Mouse (Mus musculus) forebrain, embryonic 11.5 days (tissue): ENCODE measurements at regions not wholly inside any gene's neighbourhood (a gene's known extent, or its start where the extent isn't known, plus 50 kb on each side); places are given as distances from the start of the nearest gene placed in this dataset.

ENCODE experiments used
- ATAC-seq: fragments of 200-750 bp; cut with Nextera tagmentation; replicated peaks from 2 replicates; pipeline ENCODE4 v1.8.0; 2017; ENCODE audit warnings: moderate TSS enrichment; ENCODE audit not compliant: low FRiP score
- DNase-seq: peaks from one replicate; pipeline ENCODE4 v3.0.0-alpha.2; 2017; ENCODE audit warnings: low spot score
- H3K27ac ChIP-seq: fragments of 300-500 bp; sonication (generic); 2 replicates; pipeline ENCODE4 v1.5.1; 2014; ENCODE audit warnings: low read depth, low read length
- H3K27me3 ChIP-seq: fragments of 300-500 bp; sonication (generic); 2 replicates; pipeline ENCODE4 v1.6.1; 2014; ENCODE audit warnings: mild to moderate bottlenecking, low read length, mixed read lengths; ENCODE audit not compliant: control insufficient read depth, insufficient read depth
- H3K36me3 ChIP-seq: fragments of 300-500 bp; sonication (generic); 2 replicates; pipeline ENCODE4 v1.6.1; 2014; ENCODE audit warnings: mild to moderate bottlenecking, low read length, moderate library complexity, mixed read lengths; ENCODE audit not compliant: control insufficient read depth, insufficient read depth
- H3K4me1 ChIP-seq: fragments of 300-500 bp; sonication (generic); replicated peaks from 2 replicates; pipeline ENCODE4 v1.6.1; 2014; ENCODE audit warnings: low read length, mixed read lengths; ENCODE audit not compliant: control insufficient read depth, insufficient read depth
- H3K4me2 ChIP-seq: fragments of 300-500 bp; sonication (generic); 2 replicates; pipeline ENCODE4 v1.6.1; 2014; ENCODE audit warnings: low read depth, mild to moderate bottlenecking, low read length, moderate library complexity, mixed read lengths; ENCODE audit not compliant: severe bottlenecking
- H3K4me3 ChIP-seq: fragments of 300-500 bp; sonication (generic); 2 replicates; pipeline ENCODE4 v1.5.1; 2014; ENCODE audit warnings: low read depth, low read length
- H3K9ac ChIP-seq: fragments of 300-500 bp; sonication (generic); 2 replicates; pipeline ENCODE4 v1.6.1; 2014; ENCODE audit warnings: low read length
- H3K9me3 ChIP-seq: fragments of 300-500 bp; sonication (generic); 2 replicates; pipeline ENCODE4 v1.6.1; 2016; ENCODE audit warnings: low read length, mixed read lengths; ENCODE audit not compliant: control insufficient read depth
- WGBS: fragments of 180-500 bp; shearing (Covaris S2); extraction: QIAGEN DNeasy Blood & Tissue Kit; methylation state at CpG from one replicate; pipeline ENCODE4 v1.1.7; 2014; 5-methylcytosine and 5-hydroxymethylcytosine counted together

DNA sequence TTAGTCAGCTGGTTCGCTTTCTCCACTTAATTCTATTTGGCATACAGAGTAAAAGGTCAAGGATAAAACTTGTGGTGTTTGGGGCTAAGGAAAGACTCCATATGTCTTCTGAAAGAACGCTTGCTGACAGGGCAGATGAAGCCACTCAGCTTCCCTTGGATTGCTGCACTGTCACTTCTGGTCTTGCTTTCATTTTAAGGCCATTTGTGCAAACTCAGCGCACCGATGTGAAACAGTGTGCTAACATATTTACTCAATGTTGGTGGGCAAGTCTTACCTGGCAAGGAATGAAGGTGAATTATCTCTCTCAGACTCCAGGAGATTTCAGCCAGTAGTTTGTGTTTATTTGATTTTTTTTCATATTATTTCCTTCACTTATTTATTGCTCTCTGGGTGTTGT is 907.2 kb downstream of the Gsdmc2 start:
- Histone ChIP-seq H3K27ac (no peak overlapping the region), H3K36me3 (no peaks in the 10 kb centered on the region), H3K4me2 (no peak overlapping the region), H3K9me3 (no peaks in the 10 kb centered on the region), H3K4me1 (no peaks in the 10 kb centered on the region), H3K9ac (no peak overlapping the region), H3K4me3 (no peak overlapping the region), H3K27me3 (no peaks in the 10 kb centered on the region)
- DNase-seq (no peak), ATAC-seq (no peak)
- WGBS = 85% methylated on average over 4 of the region's 4 CpGs

DNA sequence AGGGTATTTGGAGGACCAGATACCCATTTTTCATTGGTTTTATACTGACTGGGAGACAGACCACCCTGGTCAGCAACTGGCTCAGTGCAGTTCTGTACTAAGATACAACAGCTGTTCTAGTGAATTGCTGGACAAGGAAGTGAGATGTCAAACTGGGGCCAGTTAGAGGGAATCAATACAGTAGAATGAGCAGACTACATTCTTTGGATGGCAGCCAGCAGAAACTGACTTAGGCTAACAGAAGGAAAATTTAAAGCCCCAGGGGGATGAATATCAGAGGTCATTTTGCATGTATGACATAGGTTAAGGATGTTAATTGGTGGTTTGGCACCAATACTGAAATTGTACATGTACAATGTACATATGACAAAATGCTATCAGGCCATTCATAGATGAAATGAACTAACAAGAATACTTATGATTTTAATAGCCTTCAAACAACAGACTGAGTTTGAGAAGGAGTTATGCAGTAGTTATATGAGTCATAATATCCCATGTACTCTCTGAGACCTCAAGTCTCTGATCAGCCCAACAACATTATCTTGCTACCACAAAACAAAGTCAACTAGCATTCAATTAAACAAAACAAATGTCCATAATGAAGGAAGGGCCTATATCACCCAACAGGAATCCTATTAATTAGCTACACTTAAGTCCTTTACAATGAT is 910.3 kb downstream of the Gsdmc2 start:
- no peak for DNase-seq
- no peaks in the 10 kb centered on the region for H3K27me3 ChIP-seq
- H3K4me2 ChIP-seq = no peak overlapping the region
- no peaks in the 10 kb centered on the region for H3K36me3 ChIP-seq
- no peak overlapping the region for H3K27ac ChIP-seq
- no peaks in the 10 kb centered on the region for H3K4me1 ChIP-seq
- no peak for ATAC-seq
- no peak overlapping the region for H3K9ac ChIP-seq
- no peak overlapping the region for H3K4me3 ChIP-seq
- no peaks in the 10 kb centered on the region for H3K9me3 ChIP-seq

DNA sequence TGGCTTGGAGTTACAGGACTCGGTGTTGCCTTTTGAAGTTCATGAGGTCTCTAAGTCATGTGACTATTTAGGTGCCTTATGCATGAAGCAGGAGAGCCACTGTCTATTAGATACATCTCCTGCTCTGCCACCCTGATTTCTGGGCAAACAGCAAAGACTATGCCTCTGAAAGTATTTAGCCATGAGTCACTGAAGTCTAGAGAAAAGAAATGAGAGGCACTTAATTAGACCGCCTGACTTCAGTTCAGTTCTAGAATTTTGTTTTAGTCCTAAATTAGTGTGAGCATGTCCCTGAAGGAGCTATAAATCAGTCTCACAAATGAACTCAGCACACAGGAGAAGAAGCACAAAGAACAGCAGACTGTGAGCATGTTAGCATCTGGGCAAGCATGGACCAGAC is 924.5 kb downstream of the Gsdmc2 start:
- no peak overlapping the region for H3K9ac ChIP-seq
- H3K4me2 ChIP-seq = no peak overlapping the region
- H3K27me3 ChIP-seq = no peaks in the 10 kb centered on the region
- H3K4me3 ChIP-seq = no peak overlapping the region
- ATAC-seq (no peak), DNase-seq (no peak)
- H3K4me1 ChIP-seq = no peaks in the 10 kb centered on the region
- no peak overlapping the region for H3K27ac ChIP-seq
- WGBS = 87% methylated on average over 2 of the region's 2 CpGs
- no peaks in the 10 kb centered on the region for H3K36me3 ChIP-seq
- no peaks in the 10 kb centered on the region for H3K9me3 ChIP-seq

DNA sequence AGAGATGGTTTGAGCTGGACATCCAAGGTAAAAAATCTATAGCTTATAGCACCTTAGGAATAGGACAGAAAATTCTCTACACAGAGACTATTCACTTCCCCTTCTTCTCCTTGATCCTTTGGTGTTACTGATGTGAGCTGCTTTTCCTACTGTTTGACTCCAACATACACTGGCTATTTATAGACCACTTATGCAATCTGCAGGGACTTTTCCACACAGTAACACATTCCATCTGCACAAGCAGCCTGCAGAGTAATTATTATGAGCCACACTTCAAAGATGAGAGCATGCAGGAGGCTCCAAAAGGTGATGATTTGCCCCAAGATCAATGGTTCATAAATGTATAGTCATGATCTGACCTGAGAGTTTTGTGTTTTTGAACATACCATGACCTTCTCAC is 925.7 kb downstream of the Gsdmc2 start:
- Histone ChIP-seq H3K4me1 (no peaks in the 10 kb centered on the region), H3K4me3 (no peak overlapping the region), H3K9me3 (no peaks in the 10 kb centered on the region), H3K27me3 (no peaks in the 10 kb centered on the region), H3K4me2 (no peak overlapping the region), H3K36me3 (no peaks in the 10 kb centered on the region), H3K9ac (no peak overlapping the region), H3K27ac (no peak overlapping the region)
- no peak for DNase-seq
- no peak for ATAC-seq

DNA sequence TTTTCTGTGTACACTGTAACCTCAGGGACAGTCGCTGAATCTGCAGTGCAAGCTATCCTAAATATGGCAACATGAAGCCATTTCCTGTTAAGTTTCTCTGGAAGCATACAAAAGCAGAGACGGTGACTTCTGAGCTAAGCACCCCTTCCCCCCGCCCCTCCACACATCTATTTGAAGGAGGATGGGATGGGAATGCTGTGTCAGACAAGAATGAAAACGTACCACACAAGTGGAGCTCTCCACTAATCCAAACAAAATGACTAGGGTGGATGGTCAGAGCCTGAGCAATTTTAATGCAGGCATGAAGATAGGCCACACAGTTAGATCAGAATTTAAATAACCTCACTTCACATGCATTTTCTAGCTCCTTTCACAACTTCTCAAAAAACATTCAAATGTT is 936.6 kb downstream of the Gsdmc2 start:
- Histone ChIP-seq H3K27ac (no peak overlapping the region), H3K4me2 (no peak overlapping the region), H3K9me3 (no peaks in the 10 kb centered on the region), H3K27me3 (no peaks in the 10 kb centered on the region; the same call in 1 of the 2 replicates), H3K9ac (no peak overlapping the region), H3K36me3 (no peaks in the 10 kb centered on the region), H3K4me3 (no peak overlapping the region), H3K4me1 (peaks cover 3% of the 10 kb centered on the region; the same call in 1 of the 2 replicates)
- 63% methylated on average over 4 of the region's 4 CpGs for WGBS
- ATAC-seq (no peak), DNase-seq (no peak)

DNA sequence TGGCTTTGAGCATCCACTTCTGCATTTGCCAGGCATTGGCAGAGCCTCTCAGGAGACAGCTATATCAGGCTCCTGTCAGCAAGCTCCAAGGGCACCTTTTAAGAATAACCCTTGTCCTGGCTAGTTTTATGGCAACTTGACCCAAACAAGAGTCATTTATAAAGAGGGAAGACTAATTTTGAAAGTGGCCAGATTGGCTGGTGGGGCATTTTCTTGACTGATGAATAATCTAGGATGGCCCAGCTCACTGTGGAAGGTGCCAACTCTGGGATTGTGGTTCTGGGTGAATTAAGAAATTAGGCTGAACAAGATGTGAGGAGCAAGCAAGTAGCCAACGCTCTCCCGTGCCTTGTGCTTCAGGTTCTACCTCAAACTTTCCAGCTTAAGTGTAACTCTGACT is 937.8 kb downstream of the Gsdmc2 start:
- Histone ChIP-seq H3K4me2 (no peak overlapping the region), H3K36me3 (no peaks in the 10 kb centered on the region), H3K27me3 (no peaks in the 10 kb centered on the region; the same call in 1 of the 2 replicates), H3K4me3 (no peak overlapping the region), H3K27ac (no peak overlapping the region), H3K4me1 (peaks cover 5% of the 10 kb centered on the region; the same call in 1 of the 2 replicates), H3K9me3 (no peaks in the 10 kb centered on the region), H3K9ac (no peak overlapping the region)
- WGBS = 95% methylated on average over 2 of the region's 2 CpGs
- DNase-seq (no peak), ATAC-seq (no peak)

DNA sequence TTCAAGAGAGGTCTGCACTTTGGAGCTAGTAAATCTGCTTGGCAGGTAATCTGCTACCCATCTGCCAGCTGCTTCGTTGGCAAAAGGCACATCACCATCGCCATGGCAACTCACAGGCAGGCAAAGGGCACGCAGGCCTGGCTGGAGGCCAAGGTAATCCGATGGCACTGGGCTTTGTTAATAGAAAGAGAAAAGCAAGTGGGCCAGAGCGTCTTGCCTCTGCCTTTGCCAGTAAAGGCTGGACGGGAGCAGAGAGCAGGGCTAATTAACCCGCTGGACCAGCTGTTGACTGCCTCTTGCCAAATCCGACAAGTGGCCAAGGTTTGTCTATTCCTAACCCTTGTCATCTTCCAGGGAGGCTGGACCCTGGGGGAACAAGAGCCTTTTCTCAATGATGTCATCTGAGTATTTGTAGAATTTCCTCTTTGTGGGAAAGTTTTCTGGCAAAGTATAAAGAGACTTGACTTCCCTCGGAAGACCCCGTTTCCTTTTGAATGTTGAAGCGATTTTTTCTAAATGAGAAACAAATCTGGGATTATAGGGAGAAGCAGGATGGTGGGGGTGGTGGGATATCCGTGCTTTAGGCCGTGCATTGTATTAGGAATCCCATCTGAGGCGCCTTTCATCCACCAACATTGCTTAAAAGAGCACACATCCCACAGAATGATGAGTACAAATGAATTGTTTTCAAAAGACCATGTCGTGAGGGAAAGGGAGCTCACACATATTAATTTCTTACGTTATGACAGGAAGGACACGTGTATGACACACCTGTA is 941.7 kb downstream of the Gsdmc2 start:
- H3K27ac ChIP-seq = no peak overlapping the region
- no peak overlapping the region for H3K4me2 ChIP-seq
- no peaks in the 10 kb centered on the region for H3K9me3 ChIP-seq
- no peak overlapping the region for H3K4me3 ChIP-seq
- no peaks in the 10 kb centered on the region for H3K36me3 ChIP-seq
- H3K9ac ChIP-seq = no peak overlapping the region
- H3K4me1 ChIP-seq = peaks cover 5% of the 10 kb centered on the region; the same call in 1 of the 2 replicates
- DNase-seq = peak; percentile 90
- WGBS = 24% methylated on average over 17 of the region's 17 CpGs
- H3K27me3 ChIP-seq = no peaks in the 10 kb centered on the region; the same call in 1 of the 2 replicates
- peak; percentile 93 for ATAC-seq

DNA sequence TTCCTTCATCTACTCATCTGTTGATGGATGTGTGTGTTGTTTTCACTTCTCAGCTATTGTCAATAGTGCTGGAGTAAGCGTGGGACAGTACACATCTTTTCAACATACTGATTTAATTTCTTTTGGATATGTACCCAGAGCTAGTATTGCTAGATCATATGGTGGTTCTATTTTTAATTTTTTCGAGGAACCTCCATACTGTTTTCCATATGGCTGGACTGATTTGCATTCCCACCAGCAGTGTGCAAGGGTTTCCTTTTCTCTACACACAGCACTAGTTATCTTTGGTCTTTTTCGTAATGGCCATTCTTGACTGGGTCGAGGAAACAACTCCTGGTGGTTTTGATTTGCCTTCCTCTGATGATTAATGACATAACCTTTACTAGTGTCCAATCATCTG is 943.0 kb downstream of the Gsdmc2 start:
- DNase-seq (no peak), ATAC-seq (no peak)
- no peaks in the 10 kb centered on the region; the same call in 1 of the 2 replicates for H3K27me3 ChIP-seq
- no peaks in the 10 kb centered on the region for H3K9me3 ChIP-seq
- no peak overlapping the region for H3K4me2 ChIP-seq
- H3K9ac ChIP-seq = no peak overlapping the region
- H3K4me3 ChIP-seq = no peak overlapping the region
- H3K36me3 ChIP-seq = no peaks in the 10 kb centered on the region
- no peak overlapping the region for H3K27ac ChIP-seq
- peaks cover 5% of the 10 kb centered on the region; the same call in 1 of the 2 replicates for H3K4me1 ChIP-seq
- WGBS = 86% methylated on average over 4 of the region's 4 CpGs

DNA sequence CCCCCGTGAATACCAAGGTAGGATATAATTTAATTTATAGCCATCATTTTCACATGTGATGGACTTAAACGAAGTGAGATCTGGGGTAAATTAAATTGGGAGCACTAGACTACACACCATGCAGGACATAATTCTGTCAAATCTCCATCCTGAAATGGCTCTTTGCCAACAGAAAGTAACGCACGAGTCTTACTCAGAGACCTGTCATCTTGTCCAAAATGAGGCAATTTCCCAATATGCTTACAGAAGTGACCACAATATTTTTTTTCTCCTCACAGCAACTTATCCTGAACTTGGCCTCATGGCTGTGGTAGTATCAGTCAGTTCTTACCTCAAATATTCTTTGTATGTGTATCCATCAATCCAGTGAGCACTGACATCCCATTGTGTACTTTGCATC is 955.2 kb downstream of the Gsdmc2 start:
- 88% methylated on average over 4 of the region's 4 CpGs for WGBS
- Histone ChIP-seq H3K4me2 (no peak overlapping the region), H3K9ac (no peak overlapping the region), H3K4me1 (no peaks in the 10 kb centered on the region), H3K27me3 (no peaks in the 10 kb centered on the region), H3K4me3 (no peak overlapping the region), H3K27ac (no peak overlapping the region), H3K36me3 (no peaks in the 10 kb centered on the region), H3K9me3 (no peaks in the 10 kb centered on the region)
- DNase-seq (no peak), ATAC-seq (no peak)
